Mouse (Mus musculus): ENCODE results near the gene Tmem206. TPM values are rescaled to one million over a fixed set of nuclear protein-coding genes. Genes with fewer than 3 reads are reported as not detected.
A peak's percentile ranks its signal among the peaks of the same experiment; 100 is the strongest.

Gene Tmem206
- total RNA-seq, 2 experiments from 2014 or later, result 1.2 to 1.4 TPM

GRCm38 (mm10) chr1:191396446-191396845 is 70.7 kb downstream of the Tmem206 start:
- peak overlapping the region; percentile 100 for H3K27ac ChIP-seq
- H3K4me3 ChIP-seq, result peak overlapping the region; percentile 84
- intact Hi-C loops (cut with DNase I), result loop anchor here (5.0 kb wide), 1 partner anchor 61 kb away; no protein-coding TSS in a partner anchor
- no peak for TF ChIP-seq CTCF (IDR thresholded peaks at IDR 0.05)
- peak; percentile 89 for DNase-seq

- Histone ChIP-seq H3K27ac (peak overlapping the region; percentile 100), H3K4me3 (peak overlapping the region; percentile 84)
- DNase-seq, result peak; percentile 100
- intact Hi-C loops (cut with DNase I), result loop anchor here (5.0 kb wide), 1 partner anchor 60 kb away; no protein-coding TSS in a partner anchor
- no peak for TF ChIP-seq CTCF (IDR thresholded peaks at IDR 0.05)
Measured at GRCm38 (mm10) chr1:191396897-191397849, 71.5 kb downstream of the Tmem206 start.

Other genes with a start within 250 kb of the Tmem206 start
- gene Batf3, start 228.1 kb upstream of the Tmem206 start, total RNA-seq (2021), result under 1 TPM in 1 of 2 experiments, not detected in 1; 0.38 TPM
- not detected for gene Fam71a, start 161.1 kb upstream of the Tmem206 start, total RNA-seq (2021)
- 1 to 10 TPM; 2.7 to 7.2 TPM for gene Atf3, start 107.9 kb upstream of the Tmem206 start, total RNA-seq (2021)
- 10 to 100 TPM; 68.3 to 69.6 TPM for gene Nenf, start 7.7 kb upstream of the Tmem206 start, total RNA-seq (2021)
- gene Ppp2r5a, start 77.4 kb downstream of the Tmem206 start, total RNA-seq (2021), result 10 to 100 TPM; 65.0 to 80.1 TPM
- under 1 TPM in 1 of 2 experiments, not detected in 1; 0.11 TPM for gene Dtl, start 249.6 kb downstream of the Tmem206 start, total RNA-seq (2021)
- 1 to 10 TPM; 6.7 to 7.2 TPM for gene Ints7, start 249.7 kb downstream of the Tmem206 start, total RNA-seq (2021)